In genomic region chr14:29157096-29157495, GRCm38 (mm10) we compare ENCODE assay signal across 10 mouse cellular contexts.
"Had no signal": no experiment of that assay in that cellular context is flagged by ENCODE, and none has a peak within 500 bp of the region (broad histone marks: within the 10 kb centered on the region; RNA-seq: fewer than 3 reads in every experiment).

No protein-coding gene starts in this region.

- DNase-seq: kidney, postnatal 10 days; kidney, postnatal 4 days; lung, adult 2 months; lung, postnatal 36 days; right cerebral cortex, postnatal 14 days; thymus, postnatal 36 days had no signal

- H3K4me1 ChIP-seq: liver, embryonic 15.5 days; midbrain, embryonic 13.5 days had no signal

- H3K9ac ChIP-seq: liver, embryonic 15.5 days; midbrain, embryonic 13.5 days had no signal

- H3K9me3 ChIP-seq: liver, embryonic 15.5 days had no signal

- H3K4me2 ChIP-seq: liver, embryonic 15.5 days; midbrain, embryonic 13.5 days had no signal

- ATAC-seq: lung, postnatal 0 days; midbrain, embryonic 13.5 days had no signal

- H3K27me3 ChIP-seq: liver, embryonic 15.5 days; midbrain, embryonic 13.5 days had no signal

- H3K27ac ChIP-seq: layer of hippocampus, adult 2 months; liver, embryonic 15.5 days; midbrain, embryonic 13.5 days had no signal

- H3K4me3 ChIP-seq: layer of hippocampus, adult 2 months; liver, embryonic 15.5 days; midbrain, embryonic 13.5 days had no signal

- H3K36me3 ChIP-seq: liver, embryonic 15.5 days; midbrain, embryonic 13.5 days had no signal
